Mouse (Mus musculus) liver, postnatal 0 days (tissue): ENCODE measurements around the gene Bri3.

Experiments
- CTCF ChIP-seq: sonication (generic); IDR thresholded peaks from 2 replicates; pipeline ENCODE4 v1.5.1; 2016; ENCODE audit warnings: antibody characterized with exemption, low read depth
- EP300 ChIP-seq: IDR thresholded peaks from 2 replicates; pipeline ENCODE4 v1.6.1; 2016; ENCODE audit warnings: antibody characterized with exemption, low read depth, mild to moderate bottlenecking

DNA sequence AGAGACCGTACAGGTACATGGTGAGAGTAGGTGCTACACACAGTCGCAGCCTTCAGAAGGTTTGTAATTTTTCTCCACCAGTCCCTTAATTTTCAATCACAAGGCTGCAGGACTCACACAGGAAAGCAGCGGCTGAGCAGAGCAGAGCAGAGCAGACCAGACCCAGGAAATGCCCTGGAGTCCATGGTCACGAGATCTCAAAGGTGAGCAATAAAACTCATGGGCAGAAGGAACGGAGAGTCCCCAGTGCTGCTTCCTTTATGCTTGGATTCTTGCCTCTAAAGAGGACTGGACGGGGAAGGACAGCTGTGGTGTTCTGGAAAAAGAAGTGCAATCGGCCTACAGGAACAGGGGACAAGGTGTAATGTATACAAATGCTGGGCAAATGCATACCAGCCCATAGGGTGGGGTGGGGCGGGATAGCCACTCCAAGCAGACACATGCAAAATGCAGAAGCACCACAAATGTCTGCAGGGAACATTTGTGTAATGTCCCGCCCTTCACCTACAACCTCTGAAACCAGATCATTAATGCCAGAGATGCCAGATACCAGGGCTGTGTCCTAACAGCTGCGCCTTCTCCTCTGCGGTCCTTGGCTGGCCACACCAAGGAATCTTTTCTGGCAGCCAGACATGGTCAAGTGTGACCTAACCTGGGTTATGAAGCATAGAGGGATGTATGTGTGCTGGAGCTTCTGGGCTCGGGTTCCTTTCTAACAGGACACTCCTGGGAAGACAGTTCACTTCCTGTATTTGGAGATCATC lies 70.7 kb downstream of the Bri3 start:
- TF ChIP-seq CTCF (no peak), EP300 (no peak)
